Mouse (Mus musculus): ENCODE data around the gene Dgka. TPM values are rescaled to one million over a fixed set of nuclear protein-coding genes. Genes with fewer than 3 reads are reported as not detected.
"Not testable (repeated sequence)": the region's sequence is repeated elsewhere in the genome, so short reads cannot be mapped to it uniquely, and the experiment has no call there.

Dgka gene
- polyA plus RNA-seq, 1 experiment from 2014 or later = 3.8 TPM

DNA sequence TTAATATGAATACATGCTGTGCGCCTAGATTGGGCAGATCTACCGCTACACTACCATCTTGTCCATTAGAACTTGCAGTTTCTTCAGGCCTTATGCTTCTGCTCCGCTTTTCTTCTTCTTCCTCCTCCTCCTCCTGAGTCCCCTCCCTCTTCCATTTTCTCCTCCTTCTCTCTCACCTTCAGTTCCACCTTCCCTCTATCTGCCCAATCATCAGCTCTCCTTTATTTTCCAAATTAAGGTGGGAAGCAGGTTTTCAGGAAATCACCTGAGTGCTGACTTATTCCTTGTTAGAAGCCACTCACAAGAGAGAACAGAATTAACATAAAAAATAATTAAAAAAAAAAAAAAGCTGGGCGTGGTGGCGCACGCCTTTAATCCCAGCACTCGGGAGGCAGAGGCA is 33.3 kb downstream of the Dgka start:
- not testable (repeated sequence) for H3K9ac ChIP-seq (ENCODE audit: low read length); H3K4me1 ChIP-seq (ENCODE audit: control insufficient read depth, insufficient read depth, low read length); DNase-seq (ENCODE audit: low spot score); H3K27ac ChIP-seq (ENCODE audit: low read depth, low read length); ATAC-seq; H3K4me3 ChIP-seq (ENCODE audit: low read depth, low read length); H3K9me3 ChIP-seq (replicated peaks; ENCODE audit: control insufficient read depth, low read length); H3K4me2 ChIP-seq (ENCODE audit: low read length); H3K27me3 ChIP-seq (replicated peaks; ENCODE audit: control insufficient read depth, insufficient read depth, low read length); H3K36me3 ChIP-seq (ENCODE audit: control insufficient read depth, insufficient read depth, low read length)
- WGBS = 95% methylated on average over 7 of the region's 7 CpGs

DNA sequence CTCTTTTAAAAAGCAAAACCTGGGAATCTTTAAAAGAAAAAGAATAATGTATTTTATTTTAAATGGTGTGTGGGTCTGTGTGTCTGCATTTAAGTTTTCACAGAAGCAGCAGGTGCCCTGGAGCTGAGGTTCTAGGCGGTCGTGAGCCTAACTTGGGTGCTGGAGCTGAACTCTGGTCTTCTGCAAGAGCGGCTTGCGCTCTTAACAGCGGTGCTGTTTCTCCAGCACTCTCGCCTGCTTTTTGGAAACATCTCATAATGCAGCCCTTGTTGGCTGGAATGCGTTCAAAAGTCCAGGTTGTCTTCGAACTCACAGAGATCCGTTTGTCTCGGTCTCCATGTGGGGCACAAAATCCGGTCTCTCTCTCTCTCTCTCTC is 39.4 kb downstream of the Dgka start:
- H3K27me3 ChIP-seq (replicated peaks; ENCODE audit: control insufficient read depth, insufficient read depth, low read length) = no peaks in the 10 kb centered on the region
- no peaks in the 10 kb centered on the region for H3K9me3 ChIP-seq (replicated peaks; ENCODE audit: control insufficient read depth, low read length)
- H3K27ac ChIP-seq (ENCODE audit: low read depth, low read length) = no peak overlapping the region
- DNase-seq (ENCODE audit: low spot score) (peak; percentile 23), ATAC-seq (peak; percentile 27)
- H3K4me1 ChIP-seq (ENCODE audit: control insufficient read depth, insufficient read depth, low read length) = 0 out of 2 replicates have a peak, but pooled peaks cover 2% of the 10 kb centered on the region
- peak overlapping the region; percentile 77 for H3K4me3 ChIP-seq (ENCODE audit: low read depth, low read length)
- H3K9ac ChIP-seq (ENCODE audit: low read length) = peak overlapping the region; percentile 49; the same call in 1 of the 2 replicates
- H3K4me2 ChIP-seq (ENCODE audit: low read length) = peak overlapping the region; percentile 83
- WGBS = 8% methylated on average over 11 of the region's 11 CpGs
- peaks cover 16% of the 10 kb centered on the region for H3K36me3 ChIP-seq (ENCODE audit: control insufficient read depth, insufficient read depth, low read length)

DNA sequence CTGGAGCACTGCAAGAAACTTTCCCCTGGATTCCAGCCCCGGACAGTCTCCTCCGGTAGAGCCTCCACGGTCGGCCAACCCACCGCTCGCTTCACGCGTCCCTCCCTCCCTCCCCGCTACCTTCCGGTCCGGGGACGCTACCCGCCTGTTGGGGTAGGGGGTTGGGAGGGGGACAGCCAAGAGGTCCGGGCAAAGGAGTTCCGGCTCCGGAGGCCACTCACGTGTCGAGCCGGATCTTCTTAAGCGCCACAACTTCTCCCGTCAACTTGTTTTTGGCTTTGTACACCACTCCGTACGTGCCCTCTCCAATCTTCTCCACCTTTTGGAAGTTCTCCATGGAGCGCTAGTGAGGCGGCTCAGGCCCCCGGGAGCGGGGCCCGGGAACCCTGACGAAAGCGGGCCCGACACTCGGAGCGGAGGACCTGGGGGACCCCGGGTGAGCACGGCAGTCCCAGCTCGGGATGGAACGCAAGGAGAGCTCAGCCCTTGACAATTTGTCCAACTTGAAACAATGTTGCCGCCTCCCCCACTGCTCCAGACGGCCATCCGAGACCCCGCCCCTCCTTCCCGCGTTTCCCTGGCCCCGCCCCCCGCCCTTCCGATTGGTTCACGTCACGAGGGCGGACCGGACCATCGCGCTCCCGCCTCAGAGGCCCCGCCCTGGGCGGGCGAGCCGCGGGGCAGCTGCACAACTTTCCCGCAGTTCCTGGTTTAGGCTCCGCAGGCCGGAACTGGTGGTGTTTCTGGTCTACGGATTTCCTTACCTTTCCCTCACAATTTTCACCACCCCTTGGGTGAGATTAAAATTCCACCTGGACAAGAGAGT is 40.0 kb downstream of the Dgka start, which contains the start of gene Cdk2:
TSS of gene Cdk2 (minus strand) at position 541 of the 826 bp plus-strand sequence.
- Histone ChIP-seq H3K9me3 (replicated peaks; ENCODE audit: control insufficient read depth, low read length) (no peaks in the 10 kb centered on the region), H3K36me3 (ENCODE audit: control insufficient read depth, insufficient read depth, low read length) (peaks cover 16% of the 10 kb centered on the region), H3K27ac (ENCODE audit: low read depth, low read length) (peak within 1 kb of the TSS; percentile 74), H3K9ac (ENCODE audit: low read length) (peak within 1 kb of the TSS; percentile 70), H3K27me3 (replicated peaks; ENCODE audit: control insufficient read depth, insufficient read depth, low read length) (no peaks in the 10 kb centered on the region), H3K4me2 (ENCODE audit: low read length) (peak within 1 kb of the TSS; percentile 83), H3K4me3 (ENCODE audit: low read depth, low read length) (peak within 1 kb of the TSS; percentile 77), H3K4me1 (ENCODE audit: control insufficient read depth, insufficient read depth, low read length) (0 out of 2 replicates have a peak, but pooled peaks cover 2% of the 10 kb centered on the region)
- peak; percentile 94 for DNase-seq (ENCODE audit: low spot score)
- under 1% methylated on average over 60 of the region's 62 CpGs for WGBS
- ATAC-seq = peak; percentile 95

DNA sequence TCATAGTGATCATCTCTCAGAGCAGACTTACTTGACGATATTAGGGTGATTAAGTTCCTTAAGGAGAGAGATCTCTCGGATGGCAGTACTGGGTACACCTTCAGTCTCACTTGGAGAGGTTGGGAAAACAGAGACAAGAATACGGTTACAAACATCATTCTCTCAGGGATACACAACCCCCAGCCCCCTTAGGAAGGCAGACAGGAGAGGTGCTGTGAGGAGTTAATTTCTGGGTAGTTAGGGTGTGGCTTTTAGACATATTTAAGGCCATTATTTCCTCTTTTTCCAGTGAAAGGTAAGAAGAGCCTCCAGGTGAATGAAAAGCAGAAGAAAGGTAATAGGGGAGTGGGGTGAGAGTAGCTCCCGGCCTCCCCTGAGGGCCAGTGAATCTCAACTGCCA is 40.8 kb downstream of the Dgka start, which contains the start of gene Pmel:
TSS of gene Pmel (plus strand) at position 301 of the 400 bp plus-strand sequence.
- Histone ChIP-seq H3K27me3 (replicated peaks; ENCODE audit: control insufficient read depth, insufficient read depth, low read length) (no peaks in the 10 kb centered on the region), H3K9ac (ENCODE audit: low read length) (peak within 1 kb of the TSS; percentile 70), H3K36me3 (ENCODE audit: control insufficient read depth, insufficient read depth, low read length) (peaks cover 22% of the 10 kb centered on the region), H3K4me1 (ENCODE audit: control insufficient read depth, insufficient read depth, low read length) (0 out of 2 replicates have a peak, but pooled peaks cover 2% of the 10 kb centered on the region), H3K9me3 (replicated peaks; ENCODE audit: control insufficient read depth, low read length) (no peaks in the 10 kb centered on the region), H3K27ac (ENCODE audit: low read depth, low read length) (peak within 1 kb of the TSS; percentile 74), H3K4me3 (ENCODE audit: low read depth, low read length) (peak within 1 kb of the TSS; percentile 77), H3K4me2 (ENCODE audit: low read length) (peak within 1 kb of the TSS; percentile 83)
- no peak for DNase-seq (ENCODE audit: low spot score)
- no peak for ATAC-seq
- 16% methylated on average over 4 of the region's 4 CpGs for WGBS

DNA sequence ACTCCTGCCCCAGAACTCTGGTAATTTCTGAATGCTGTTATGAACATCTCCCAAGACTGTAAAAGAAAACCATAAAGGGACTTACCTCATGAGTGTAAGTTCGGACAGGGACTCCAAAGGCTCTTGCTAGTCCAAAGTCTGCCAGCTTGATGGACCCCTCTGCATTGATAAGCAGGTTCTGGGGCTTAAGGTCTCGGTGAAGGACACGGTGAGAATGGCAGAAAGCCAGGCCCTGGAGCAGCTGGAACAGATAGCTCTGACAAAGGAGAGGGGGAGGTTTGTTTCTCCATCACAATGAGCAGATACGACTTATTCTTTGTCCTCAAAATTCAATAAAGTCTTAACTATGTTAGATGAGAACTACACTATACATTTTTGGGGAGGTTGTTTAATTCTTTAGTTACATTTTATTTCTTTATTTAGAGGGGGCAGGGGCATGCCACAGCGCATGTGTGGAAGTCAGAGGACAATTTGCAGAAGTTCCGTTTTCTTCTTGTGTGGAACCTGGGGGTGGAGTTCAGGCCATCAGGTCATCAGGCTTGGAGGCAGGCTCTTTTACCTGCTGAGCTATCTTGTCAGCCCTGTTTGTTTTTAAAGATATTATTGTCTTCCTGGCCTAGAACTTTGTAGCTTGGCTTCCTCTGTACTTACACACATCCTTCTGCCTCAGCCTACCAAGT is 42.2 kb downstream of the Dgka start:
- H3K27me3 ChIP-seq (replicated peaks; ENCODE audit: control insufficient read depth, insufficient read depth, low read length) = no peaks in the 10 kb centered on the region
- H3K9ac ChIP-seq (ENCODE audit: low read length) = no peak overlapping the region
- no peak overlapping the region for H3K4me3 ChIP-seq (ENCODE audit: low read depth, low read length)
- WGBS = 80% methylated on average over 6 of the region's 6 CpGs
- peaks cover 24% of the 10 kb centered on the region for H3K36me3 ChIP-seq (ENCODE audit: control insufficient read depth, insufficient read depth, low read length)
- ATAC-seq = no peak
- DNase-seq (ENCODE audit: low spot score) = no peak
- H3K27ac ChIP-seq (ENCODE audit: low read depth, low read length) = no peak overlapping the region
- H3K9me3 ChIP-seq (replicated peaks; ENCODE audit: control insufficient read depth, low read length) = no peaks in the 10 kb centered on the region
- H3K4me1 ChIP-seq (ENCODE audit: control insufficient read depth, insufficient read depth, low read length) = 0 out of 2 replicates have a peak, but pooled peaks cover 2% of the 10 kb centered on the region
- H3K4me2 ChIP-seq (ENCODE audit: low read length) = no peak overlapping the region

DNA sequence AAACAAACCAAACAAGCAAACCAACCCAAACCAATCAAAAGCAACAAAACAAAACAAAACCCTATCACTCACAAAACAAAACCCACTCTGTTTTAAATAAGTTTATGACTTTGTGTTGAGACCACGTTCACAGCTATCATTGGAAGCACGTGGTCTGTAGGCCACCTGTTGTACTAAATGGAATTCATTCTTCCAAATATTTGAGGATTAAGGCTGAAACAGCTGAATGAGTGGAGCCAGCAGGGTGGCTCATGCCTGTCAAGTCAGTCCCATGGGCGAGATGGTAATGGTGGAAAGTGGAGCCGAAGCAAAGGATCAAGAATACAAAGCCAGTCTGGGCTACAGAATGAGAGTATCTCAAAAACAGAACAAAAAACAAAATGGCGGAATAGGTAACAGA is 43.9 kb downstream of the Dgka start:
- no peak for DNase-seq (ENCODE audit: low spot score)
- Histone ChIP-seq H3K9ac (ENCODE audit: low read length) (no peak overlapping the region), H3K4me1 (ENCODE audit: control insufficient read depth, insufficient read depth, low read length) (0 out of 2 replicates have a peak, but pooled peaks cover 2% of the 10 kb centered on the region), H3K4me2 (ENCODE audit: low read length) (no peak overlapping the region), H3K36me3 (ENCODE audit: control insufficient read depth, insufficient read depth, low read length) (peaks cover 24% of the 10 kb centered on the region), H3K9me3 (replicated peaks; ENCODE audit: control insufficient read depth, low read length) (no peaks in the 10 kb centered on the region), H3K27me3 (replicated peaks; ENCODE audit: control insufficient read depth, insufficient read depth, low read length) (no peaks in the 10 kb centered on the region), H3K27ac (ENCODE audit: low read depth, low read length) (no peak overlapping the region), H3K4me3 (ENCODE audit: low read depth, low read length) (no peak overlapping the region)
- WGBS = 86% methylated on average over 5 of the region's 5 CpGs
- no peak for ATAC-seq

DNA sequence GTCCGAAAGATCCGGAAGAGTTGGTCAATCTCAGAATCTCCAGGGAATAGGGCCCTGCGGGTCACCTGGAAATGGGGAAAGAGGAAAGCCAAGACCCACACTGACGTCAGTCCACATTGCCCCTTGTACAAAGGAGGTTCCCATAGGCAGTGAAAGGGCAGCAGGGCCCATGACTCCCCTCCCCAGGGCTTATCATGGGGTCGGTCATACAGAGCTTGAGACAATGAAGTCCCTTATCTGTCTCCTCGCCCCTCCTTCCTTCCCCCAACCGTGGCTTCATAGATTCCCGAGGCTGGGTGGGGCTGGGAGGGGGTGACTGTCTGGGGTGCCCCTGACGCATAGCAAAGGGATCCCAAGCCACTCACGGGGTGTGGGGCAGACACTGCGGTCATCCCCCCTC is 45.0 kb downstream of the Dgka start:
- Histone ChIP-seq H3K4me2 (ENCODE audit: low read length) (no peak overlapping the region), H3K4me1 (ENCODE audit: control insufficient read depth, insufficient read depth, low read length) (peaks cover 7% of the 10 kb centered on the region), H3K27ac (ENCODE audit: low read depth, low read length) (no peak overlapping the region), H3K36me3 (ENCODE audit: control insufficient read depth, insufficient read depth, low read length) (peaks cover 24% of the 10 kb centered on the region), H3K4me3 (ENCODE audit: low read depth, low read length) (no peak overlapping the region), H3K9ac (ENCODE audit: low read length) (no peak overlapping the region), H3K27me3 (replicated peaks; ENCODE audit: control insufficient read depth, insufficient read depth, low read length) (no peaks in the 10 kb centered on the region), H3K9me3 (replicated peaks; ENCODE audit: control insufficient read depth, low read length) (no peaks in the 10 kb centered on the region)
- WGBS = 88% methylated on average over 11 of the region's 11 CpGs
- DNase-seq (ENCODE audit: low spot score) = no peak
- ATAC-seq = no peak

DNA sequence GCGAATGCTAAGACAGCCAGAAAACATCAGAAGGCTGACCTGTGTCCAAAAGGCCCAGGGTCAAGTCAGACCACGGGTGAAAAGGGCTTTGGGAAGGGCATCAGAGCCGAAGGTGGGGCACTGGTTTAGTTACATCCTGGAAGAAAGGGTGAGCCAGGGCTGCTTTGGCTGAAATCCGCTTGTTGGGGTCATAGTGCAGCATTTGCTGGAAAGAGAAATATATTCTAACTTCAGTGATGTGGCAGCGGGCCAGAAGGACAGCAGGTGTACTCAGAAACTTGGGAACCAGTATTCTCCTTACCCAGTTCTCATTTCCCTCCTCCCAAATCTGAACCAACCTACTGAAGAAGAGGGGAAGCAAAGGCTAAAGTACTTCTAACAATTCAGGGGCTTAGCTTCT is 45.6 kb downstream of the Dgka start:
- Histone ChIP-seq H3K27ac (ENCODE audit: low read depth, low read length) (no peak overlapping the region), H3K4me2 (ENCODE audit: low read length) (no peak overlapping the region), H3K9me3 (replicated peaks; ENCODE audit: control insufficient read depth, low read length) (no peaks in the 10 kb centered on the region), H3K27me3 (replicated peaks; ENCODE audit: control insufficient read depth, insufficient read depth, low read length) (no peaks in the 10 kb centered on the region), H3K4me1 (ENCODE audit: control insufficient read depth, insufficient read depth, low read length) (peaks cover 9% of the 10 kb centered on the region), H3K4me3 (ENCODE audit: low read depth, low read length) (no peak overlapping the region), H3K9ac (ENCODE audit: low read length) (no peak overlapping the region), H3K36me3 (ENCODE audit: control insufficient read depth, insufficient read depth, low read length) (peaks cover 24% of the 10 kb centered on the region)
- ATAC-seq (no peak), DNase-seq (ENCODE audit: low spot score) (no peak)
- 89% methylated on average over 5 of the region's 5 CpGs for WGBS
